Mouse (Mus musculus) MN1 (cell line): ENCODE results near the gene Apon.
"Not testable (repeated sequence)": the region's sequence is repeated elsewhere in the genome, so short reads cannot be mapped to it uniquely, and the experiment has no call there.

Source experiments
- DNase-seq: peaks from one replicate; pipeline ENCODE4 v3.0.0-alpha.2; 2016; ENCODE audit warnings: low spot score

Gene Apon

DNA sequence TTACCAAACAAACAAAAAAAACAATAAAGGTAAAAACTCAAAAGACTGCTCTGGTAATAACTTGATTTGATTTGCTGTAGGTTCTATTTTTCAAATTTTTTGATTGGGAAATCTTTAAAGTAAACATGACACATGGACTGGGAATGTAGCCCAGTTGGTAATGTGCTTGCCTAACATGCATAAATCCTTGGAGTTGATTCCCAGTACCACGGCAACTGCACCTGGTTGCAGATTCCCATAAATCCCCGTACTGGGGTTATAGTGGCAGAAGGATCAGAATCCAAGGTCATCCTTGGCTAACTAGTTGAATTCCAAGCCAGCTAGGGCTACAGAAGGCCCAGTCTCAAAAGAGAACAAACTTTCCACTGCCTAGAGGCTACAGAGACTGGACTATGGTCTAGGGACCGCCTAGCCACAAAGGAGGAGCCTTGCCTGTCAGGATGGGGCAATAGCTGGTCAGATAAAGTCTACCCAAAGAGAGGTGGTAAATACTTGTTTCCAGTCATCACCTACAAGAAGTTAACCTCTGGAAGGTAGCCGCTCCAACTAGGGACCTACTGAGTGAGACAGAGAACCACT lies at the start of gene Apon:
Gene Apon, plus strand, starts transcription at position 420 of the 579 bp plus-strand sequence.
- no peak for DNase-seq

DNA sequence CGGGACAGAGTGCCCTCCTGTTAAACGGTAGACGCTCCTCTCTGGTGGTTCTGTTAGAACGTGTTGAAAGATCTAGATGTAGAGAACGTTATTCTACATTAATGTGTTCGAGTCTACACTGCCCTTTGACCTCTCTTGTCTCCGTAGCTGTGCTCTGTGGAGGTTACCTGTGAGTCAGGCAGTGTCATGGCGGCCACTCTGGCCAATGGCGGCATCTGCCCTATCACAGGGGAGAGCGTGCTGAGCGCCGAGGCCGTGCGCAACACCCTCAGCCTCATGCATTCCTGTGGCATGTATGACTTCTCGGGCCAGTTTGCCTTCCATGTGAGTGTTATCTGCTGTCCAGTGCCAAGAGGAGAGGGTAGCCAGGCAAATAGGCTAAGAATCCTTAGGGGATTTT lies 49.0 kb upstream of the Apon start:
- no peak for DNase-seq

DNA sequence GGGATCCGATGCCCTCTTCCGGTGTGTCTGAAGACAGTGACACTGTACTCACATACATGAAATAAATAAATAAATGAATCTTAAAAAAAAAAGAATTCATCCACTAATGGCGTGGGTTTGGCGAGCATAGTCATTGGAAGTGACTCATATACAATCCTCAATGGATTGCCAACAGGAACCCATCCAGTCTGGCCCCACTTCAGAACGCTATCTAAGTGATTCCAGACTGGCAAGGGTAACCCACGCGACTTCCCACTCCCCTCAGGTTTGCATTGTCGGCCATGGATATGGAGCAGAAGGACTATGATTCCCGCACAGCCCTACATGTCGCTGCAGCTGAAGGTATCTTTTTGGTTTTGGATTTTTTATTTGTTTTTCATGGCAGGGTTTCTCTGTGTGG lies 45.6 kb upstream of the Apon start:
- no peak for DNase-seq

DNA sequence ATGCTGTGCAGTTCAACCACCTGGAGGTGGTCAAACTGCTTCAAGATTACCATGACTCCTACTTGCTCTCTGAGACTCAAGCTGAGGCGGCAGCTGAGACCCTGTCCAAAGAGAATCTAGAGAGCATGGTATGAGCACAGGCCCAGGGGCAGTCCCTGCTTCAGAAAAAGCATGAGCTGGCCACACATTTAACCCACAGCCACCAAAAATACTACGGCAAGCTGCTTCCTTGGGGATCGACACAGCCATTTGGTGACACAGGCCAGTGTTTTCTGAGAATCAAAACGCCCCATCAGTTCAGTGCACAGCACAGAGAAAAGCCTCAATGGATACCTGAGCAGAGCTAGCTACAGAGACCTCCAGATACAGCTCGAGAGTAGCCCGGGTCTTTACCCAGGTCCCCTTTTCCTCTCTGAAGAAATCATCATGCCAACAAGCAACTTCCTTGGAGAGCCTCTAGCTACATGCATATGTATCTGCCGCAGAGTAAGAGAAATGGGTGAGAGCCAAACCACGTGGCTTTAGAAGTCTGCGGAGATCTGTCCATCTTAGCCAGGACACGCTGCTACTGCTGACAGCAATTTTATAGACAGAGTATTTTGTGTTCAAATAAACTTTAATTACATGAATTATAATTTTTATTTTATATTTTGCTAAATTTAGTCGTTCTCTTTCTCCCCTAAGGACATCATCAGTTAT lies 44.4 kb upstream of the Apon start:
- DNase-seq: no peak

DNA sequence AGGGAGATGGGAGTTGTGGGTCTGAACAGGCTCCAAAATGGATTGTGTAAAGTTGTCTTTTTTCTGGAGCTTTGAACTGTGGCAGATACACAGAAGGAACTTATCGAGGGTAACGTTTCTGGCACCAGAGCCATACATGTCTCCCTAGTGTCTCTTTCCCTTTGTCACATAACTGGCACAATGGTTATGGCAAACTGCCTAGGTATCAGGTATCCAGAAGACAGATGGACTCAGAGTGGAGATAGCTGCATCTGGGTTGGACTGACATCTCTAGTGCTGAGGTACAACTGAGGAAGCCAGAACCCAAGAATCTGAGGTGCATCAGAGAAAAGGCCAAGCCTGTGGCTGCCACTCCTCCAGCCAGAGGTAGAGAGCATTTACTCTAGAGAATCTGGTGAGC lies 43.8 kb upstream of the Apon start:
- no peak for DNase-seq

DNA sequence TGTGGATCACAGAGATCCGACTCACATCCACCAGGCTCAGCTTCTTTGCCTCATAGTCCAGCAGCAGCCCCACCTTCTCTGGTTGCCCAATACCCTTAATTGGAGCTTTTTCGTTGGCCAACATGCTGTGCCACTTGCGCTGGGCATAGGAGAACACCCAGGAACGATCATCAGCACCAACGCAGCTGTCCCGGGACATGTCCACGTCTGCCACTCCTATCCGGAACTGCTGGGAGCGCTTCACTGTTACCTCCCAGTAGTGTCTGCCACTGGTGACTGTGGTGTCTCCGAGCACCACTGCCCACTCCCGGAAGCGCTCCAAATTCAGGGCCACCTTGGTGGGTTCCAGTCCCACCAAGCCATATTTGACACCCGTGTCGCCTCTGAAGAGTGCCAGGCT lies 42.9 kb upstream of the Apon start:
- DNase-seq: peak; percentile 58

DNA sequence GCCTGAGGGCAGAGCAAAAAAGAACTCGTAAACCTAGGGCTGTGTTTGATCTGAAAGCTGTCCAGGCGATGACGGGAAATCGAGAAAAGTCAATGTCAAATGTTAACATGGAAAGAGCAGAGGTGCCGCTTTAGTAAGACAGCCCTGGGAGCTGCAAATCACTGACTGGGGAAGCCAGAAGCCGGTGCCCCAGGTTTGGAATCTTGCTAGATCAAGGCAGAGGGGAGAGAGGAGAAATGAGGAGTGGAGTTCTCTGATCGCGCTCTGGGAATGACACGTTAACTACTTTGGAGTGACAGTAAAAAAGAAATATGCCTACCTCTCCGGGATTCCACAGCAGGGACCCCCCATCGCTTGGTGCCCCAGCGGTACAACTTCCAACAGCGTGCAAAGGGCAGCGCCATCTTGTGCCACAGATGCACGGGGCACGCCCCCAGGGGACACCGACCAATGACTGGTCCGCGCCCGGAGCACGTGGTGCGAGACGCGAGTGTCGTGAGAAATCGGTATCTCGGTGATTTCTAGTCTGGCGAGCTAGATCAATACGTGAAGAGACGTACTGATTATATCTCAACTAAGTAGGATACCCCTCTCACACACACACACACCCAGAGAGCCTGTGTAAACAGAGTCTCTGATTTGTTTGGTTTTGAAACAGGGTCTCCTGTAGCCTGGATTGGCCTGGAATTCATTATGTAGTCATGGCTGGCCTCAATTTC lies 42.3 kb upstream of the Apon start, which contains the start of gene Spryd4:
Gene Spryd4, minus strand, starts transcription at position 418 of the 719 bp plus-strand sequence.
- peak; percentile 99 for DNase-seq

DNA sequence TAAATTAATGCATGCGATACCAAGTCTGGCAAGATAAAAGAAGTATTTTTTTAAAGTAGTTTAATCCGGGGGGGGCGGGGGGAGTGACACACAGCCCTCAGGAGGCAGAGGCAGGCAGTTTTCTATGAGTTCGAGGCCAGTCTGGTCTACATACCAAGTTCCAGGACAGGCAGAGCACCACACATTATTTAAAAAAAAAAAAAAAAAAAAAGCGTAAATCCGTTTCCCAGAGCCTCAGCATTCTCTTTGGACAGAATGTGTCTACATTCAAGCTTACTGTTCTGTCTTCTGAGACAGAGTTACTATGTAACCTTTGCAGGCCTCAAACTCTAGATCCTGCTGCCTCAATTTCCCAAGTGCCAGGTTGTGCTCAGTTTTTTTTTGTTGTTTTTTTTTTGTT lies 41.7 kb upstream of the Apon start:
- DNase-seq: no peak

DNA sequence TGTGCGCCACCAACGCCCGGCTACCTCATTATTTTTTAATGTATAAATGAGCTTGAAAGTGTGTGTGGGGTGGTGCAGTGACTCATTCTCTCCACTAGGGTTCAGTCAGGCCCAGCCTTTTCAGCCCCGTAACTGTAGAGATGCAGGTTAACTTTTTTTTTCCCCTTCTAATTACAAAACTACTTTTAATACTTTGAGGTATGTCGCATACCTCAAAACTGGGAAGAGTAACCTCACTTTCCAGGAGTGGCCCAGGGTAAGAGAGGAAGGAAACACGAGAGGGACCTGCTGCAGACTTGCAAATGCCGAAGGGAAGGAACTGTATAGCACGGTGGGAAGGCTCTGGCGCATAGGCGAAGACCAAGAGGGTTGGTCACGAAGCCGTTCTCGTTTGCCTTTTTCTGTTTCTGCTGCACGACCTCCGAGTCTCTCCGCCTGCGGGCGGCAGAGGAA lies 41.0 kb upstream of the Apon start:
- DNase-seq: peak; percentile 79

DNA sequence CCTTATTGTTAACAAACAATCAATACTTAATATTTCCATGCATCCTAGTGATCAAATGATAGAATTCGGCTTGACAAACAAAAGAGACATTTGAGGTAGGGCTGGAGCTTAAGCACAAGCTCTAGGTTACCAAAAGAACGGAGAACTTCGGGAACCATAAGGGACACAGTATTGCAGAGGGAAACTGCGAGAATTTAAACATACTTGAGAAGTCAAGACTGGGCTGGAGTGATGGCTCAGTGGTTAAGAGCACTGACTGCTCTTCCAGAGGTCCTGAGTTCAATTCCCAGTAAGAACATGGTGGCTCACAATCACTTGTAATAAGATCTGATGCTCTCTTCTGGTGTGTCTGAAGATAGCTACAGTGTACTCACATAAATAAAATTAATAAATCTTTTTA lies 39.8 kb upstream of the Apon start:
- DNase-seq: not testable (repeated sequence)

DNA sequence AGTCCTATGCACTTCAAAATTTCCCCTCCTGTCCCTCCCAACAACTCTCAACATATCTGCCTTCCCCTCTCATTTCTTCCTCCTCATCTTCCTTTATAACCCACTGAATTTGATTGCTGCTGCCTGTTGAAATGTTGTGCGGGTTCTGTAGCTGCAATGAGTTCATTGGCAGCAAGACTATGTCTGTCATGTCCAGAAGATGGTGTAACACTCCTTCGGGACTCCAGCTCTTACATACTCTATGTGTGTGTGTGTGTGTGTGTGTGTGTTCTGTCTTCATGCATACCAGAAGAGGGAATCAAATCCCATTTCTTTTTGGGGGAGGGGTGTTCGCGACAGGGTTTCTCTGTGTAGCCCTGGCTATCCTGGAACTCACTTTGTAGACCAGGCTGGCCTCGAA lies 38.9 kb upstream of the Apon start:
- DNase-seq: no peak

DNA sequence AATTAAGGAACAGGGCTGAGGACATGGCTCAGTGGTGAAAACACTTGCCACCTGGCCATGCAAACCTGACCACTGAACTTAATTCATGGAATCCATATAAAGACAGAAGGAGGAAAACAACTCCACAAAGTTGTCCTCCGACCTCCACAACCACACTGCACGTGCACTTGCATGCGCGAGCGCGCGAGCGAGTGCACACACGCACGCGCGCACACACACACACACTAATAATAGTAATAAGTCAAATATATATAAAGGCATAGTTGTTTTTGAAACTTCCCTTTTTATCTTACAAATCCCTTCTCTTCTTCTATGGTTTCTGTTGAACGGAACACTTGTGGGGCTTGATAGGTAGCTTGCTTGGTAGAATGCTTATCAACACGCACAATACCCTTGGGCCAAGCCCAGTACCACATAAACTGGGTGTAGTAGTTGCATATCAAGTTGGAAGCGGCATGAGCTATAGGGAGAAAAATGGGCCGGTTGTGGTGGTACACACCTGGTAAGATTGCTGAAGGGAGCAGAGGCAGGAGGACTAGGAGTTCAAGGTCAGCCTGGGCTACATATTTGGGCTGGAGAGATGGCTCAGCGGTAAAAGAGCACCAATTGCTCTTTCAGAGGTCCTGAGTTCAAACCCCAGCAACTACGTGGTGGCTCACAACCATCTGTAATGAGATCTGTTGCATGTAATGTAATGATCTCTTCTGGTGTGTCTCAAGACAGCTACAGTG lies 35.3 kb upstream of the Apon start:
- no peak for DNase-seq

DNA sequence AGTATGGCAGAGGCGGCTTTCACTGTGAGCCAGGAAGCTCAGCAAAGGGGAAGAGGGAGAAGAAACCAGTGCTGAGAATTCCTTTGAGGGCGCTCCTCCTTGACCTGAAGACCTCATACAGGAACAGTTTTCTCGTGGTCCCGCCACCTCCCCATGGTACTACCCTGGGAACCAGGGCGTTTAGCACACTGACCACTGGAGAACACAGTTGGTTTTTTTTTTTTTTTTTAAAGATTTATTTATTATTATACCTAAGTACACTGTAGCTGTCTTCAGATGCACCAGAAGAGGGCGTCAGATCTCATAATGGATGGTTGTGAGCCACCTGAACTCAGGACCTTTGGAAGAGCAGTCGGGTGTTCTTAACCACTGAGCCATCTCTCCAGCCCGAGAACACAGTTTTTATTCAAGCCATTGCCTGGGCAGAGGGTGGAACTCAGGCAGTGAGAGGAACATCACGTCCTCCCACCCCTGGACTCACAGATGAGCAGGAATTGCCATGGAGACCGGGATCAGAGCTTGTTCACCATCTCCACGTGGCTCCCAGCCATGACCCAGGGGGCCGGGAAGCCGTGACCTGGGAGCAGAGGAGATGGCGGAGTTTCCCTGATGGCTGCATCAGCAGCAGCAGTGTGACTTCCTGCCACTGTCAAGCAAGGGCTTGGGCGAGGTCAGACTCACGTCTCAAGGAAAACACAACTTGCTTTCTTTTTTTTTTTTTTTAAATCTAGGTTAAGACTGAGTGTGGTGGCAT lies 32.2 kb upstream of the Apon start:
- no peak for DNase-seq

DNA sequence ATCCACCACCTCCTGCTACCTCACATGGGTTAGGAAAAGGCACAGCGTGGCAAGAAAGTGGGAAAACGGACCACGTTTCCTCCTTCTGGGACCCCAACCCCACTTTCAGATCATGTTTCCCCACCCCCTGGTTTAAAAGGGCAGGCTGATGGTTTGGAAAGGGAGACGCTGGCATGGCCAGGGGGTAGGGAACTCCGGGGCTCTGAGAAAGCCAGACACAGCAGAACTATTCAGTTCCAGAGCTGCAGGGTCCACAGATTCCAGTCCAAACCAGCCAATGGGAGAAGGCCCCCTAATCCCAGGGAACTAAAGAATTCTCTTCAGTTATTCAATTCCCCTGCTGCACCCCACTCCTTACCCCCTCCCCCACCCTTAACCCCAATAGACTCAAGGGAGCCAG lies 28.8 kb upstream of the Apon start:
- no peak for DNase-seq

DNA sequence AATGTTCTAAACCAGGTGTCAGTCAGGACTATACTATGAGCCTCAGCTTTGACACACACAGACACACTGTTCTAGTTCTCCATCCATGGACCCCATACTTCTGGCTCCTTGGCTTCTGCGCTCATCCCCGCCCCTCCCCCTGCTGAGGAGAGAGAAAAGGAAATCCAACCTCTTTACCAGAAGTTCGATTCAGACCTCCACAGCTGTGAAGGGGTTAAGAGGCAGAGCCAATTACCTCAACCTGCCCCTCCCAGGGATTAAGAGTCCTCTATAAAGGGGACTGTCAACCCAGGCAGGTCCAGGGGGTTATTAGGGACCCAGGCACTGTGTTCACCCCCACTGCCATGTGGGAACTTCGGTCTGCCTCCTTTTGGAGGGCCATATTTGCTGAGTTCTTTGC lies 28.4 kb upstream of the Apon start, which contains the start of gene Mip:
Gene Mip, plus strand, starts transcription at position 301 of the 400 bp plus-strand sequence.
- DNase-seq: no peak

DNA sequence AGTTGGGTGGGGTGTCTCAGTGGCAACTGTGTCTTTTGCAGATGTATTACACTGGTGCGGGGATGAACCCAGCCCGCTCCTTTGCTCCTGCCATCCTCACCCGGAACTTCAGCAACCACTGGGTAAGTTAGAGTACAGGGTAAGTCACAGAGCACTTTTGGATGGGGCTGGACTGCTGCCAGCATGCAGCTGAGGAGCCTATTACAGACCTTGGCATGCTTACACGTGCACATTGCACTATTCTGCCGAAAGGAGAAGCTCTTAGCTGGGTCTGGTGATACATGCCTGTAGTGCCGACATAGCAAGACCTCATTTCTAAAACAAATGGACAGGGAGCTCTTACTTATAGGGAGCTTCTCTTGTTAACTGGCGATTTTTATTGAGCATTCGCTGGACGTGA lies 26.3 kb upstream of the Apon start:
- no peak for DNase-seq

DNA sequence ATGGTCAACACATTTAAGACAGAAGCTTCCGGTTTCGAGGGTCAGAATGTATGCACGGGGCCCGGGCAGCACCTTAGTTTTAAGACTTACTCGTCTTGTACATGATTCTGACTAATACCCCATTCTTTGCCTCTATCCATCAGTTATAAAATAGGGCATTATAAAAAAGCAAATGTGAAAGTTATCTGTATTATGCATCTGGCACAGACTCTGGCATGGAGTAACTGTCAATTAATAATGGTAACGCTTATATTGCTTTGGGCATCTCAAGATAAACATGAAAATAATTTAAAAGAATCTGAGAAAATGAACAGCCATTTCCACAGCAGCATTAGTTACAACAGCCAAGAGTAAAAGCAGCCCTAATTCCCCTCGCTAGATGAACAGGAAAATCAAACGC lies 25.9 kb upstream of the Apon start:
- DNase-seq: no peak

DNA sequence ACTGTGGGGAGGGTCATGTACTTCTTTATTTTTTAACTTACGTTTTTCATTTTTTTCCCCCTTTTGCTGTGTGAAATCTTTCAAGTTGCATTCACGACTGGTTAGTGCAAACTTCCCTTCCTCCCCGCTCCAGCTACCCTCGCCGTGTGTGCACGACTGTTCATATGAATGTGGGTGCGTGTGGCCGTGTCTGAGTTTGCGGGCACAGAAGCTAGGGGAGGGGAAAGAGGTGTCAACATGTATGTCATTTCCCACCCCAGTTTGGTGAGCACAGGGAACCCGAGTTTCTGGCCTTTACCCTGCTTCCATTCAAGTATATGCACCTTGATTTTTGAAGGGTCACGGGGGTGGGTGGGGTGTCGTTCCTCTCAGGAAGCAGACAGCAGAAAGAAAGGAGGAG lies 23.3 kb upstream of the Apon start:
- no peak for DNase-seq

DNA sequence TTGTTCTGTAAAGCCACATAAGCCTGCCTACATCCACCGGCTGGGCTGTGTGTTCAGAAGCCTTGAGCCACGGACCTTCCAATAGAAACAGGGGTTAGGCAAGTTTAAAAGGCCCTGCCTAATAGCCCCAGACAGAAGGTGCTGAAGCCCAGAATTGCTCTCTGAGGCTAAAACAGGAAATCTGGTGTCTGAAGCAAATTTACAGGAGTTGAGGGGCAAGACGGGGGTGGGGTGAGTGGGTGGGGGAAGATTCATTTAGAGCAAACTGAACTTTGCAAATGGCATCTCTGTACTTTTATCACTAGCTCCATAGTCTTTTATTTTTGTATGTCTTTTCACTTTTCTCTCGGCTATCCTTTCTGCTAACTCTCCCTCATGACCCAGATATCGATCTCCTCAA lies 22.8 kb upstream of the Apon start:
- DNase-seq: no peak

DNA sequence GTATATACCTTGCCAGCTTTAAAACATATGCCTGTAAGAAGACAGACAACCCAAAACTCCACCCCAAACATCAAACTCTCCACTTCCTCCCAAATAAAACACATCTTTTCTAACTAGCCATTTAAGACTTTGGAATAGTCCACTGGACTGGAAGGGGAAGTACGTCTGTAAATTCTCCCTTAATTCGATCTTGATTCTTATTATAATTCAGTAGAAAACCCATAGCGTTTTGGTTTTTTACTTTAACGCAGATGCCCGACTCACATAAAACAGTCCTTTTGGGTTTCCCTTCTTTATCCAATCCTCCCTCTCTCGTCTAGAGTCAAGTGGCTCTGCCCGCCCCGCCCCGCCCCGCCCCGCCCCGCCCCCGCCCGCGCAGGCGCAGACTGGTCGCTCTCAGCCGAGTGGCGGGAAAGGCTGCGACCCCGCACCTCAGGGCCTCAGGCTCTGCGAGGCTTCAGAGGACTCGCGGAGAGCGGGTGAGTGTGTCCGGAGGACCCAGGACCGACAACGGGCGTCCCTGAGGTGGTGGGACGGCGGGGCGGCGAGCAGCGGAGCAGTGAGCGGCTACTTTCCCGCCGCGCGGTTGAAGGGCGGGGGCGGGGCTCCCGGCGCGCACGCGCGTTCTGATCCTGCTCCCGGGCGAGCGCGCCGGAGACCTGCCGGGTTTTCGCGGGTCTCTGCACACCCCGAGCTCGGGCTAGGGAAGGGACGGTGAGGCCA lies 22.0 kb upstream of the Apon start, which contains the start of gene Timeless:
Gene Timeless, plus strand, starts transcription at position 369 of the 723 bp plus-strand sequence.
- DNase-seq: peak; percentile 93

DNA sequence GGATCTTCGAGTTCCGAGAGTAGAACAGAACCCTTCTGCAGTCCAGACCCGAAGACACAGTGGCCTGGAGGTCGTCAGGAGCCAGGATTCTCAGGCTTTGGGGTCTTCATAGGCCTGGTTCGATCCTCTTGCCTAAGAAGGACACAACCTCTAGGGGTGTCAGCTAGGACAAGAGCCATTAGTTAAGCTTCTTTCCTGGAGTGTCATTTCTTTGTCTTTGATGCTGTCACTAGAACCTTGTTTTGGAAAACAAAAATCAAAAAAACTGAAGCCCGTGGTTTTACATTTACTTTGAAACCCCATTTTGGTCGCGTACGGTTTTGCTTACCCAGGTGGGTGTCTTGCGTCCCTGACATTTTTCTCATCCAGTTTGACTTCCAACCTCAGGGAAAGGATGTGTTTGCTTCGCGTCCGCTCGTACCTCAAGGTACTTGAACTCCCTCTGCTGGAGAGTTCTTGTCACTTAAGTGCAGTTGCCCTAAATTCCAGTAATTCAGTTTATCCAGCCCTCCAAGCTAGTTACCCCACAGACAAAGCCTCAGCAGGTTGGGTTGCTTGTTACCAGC lies 21.4 kb upstream of the Apon start:
- DNase-seq: peak; percentile 97
